18 mouse cellular contexts compared by ENCODE assay signal in the genomic region with DNA sequence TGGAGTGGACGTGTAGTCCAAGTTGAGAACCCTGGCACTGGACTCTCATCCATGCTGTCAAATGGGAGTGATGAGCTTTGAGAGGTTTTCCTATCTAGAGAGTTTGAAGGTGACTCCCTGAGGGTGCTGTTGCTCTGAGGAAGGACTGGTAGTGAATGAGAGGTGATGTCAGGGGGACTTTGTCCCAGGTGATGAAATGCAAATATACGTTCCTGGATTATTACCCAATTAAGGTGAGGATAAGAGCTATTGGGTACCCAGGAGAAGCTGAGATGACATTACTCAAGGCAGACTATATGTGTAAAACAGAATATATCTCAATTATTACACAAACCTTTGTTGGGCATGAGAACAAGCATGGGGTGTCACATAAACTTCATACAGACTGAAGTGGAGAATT.
A peak's percentile ranks its signal among the peaks of the same experiment; 100 is the strongest.
DNase-seq lines count a peak whose midpoint lies in the region; ATAC-seq and TF ChIP-seq lines count a peak whose summit lies in the region.
"Had no signal": no experiment of that assay in that cellular context is flagged by ENCODE, and none has a peak within 500 bp of the region (broad histone marks: within the 10 kb centered on the region; RNA-seq: fewer than 3 reads in every experiment).

No protein-coding gene starts in this region.

- no peak overlapping the region for H3K9ac ChIP-seq in intestine, embryonic 15.5 days
- H3K9ac ChIP-seq in intestine, postnatal 0 days (ENCODE audit: low read depth, low read length) = no peak overlapping the region
- H3K9ac ChIP-seq: embryonic facial prominence, embryonic 13.5 days; embryonic facial prominence, embryonic 15.5 days; forebrain, embryonic 13.5 days; forebrain, embryonic 15.5 days; forebrain, postnatal 0 days had no signal

- no peak overlapping the region for H3K4me2 ChIP-seq in intestine, embryonic 15.5 days (replicated peaks)
- no peak overlapping the region for H3K4me2 ChIP-seq in intestine, postnatal 0 days (replicated peaks; ENCODE audit: low read depth)
- H3K4me2 ChIP-seq: embryonic facial prominence, embryonic 13.5 days; embryonic facial prominence, embryonic 15.5 days; forebrain, embryonic 13.5 days; forebrain, embryonic 15.5 days had no signal

- H3K27me3 ChIP-seq in intestine, embryonic 15.5 days (replicated peaks) = no peaks in the 10 kb centered on the region
- H3K27me3 ChIP-seq in intestine, postnatal 0 days (replicated peaks; ENCODE audit: control insufficient read depth, insufficient read depth, low read length) = no peaks in the 10 kb centered on the region
- H3K27me3 ChIP-seq: embryonic facial prominence, embryonic 13.5 days; embryonic facial prominence, embryonic 15.5 days; forebrain, embryonic 13.5 days; forebrain, embryonic 15.5 days had no signal

- 70% methylated on average over 2 of the region's 2 CpGs for WGBS in intestine, embryonic 15.5 days
- WGBS in intestine, postnatal 0 days = 67% methylated on average over 2 of the region's 2 CpGs

- no peaks in the 10 kb centered on the region for H3K9me3 ChIP-seq in intestine, embryonic 15.5 days
- no peaks in the 10 kb centered on the region for H3K9me3 ChIP-seq in intestine, postnatal 0 days (ENCODE audit: control insufficient read depth)
- H3K9me3 ChIP-seq: embryonic facial prominence, embryonic 13.5 days; embryonic facial prominence, embryonic 15.5 days; forebrain, embryonic 13.5 days; forebrain, embryonic 15.5 days had no signal

- H3K36me3 ChIP-seq in intestine, embryonic 15.5 days = no peaks in the 10 kb centered on the region
- no peaks in the 10 kb centered on the region for H3K36me3 ChIP-seq in intestine, postnatal 0 days (ENCODE audit: control insufficient read depth, insufficient read depth)
- H3K36me3 ChIP-seq: embryonic facial prominence, embryonic 13.5 days; embryonic facial prominence, embryonic 15.5 days; forebrain, embryonic 15.5 days had no signal

- TF ChIP-seq CTCF in intestine, postnatal 0 days (IDR thresholded peaks at IDR 0.05; ENCODE audit: low read depth) = no peak
- TF ChIP-seq CTCF in layer of hippocampus, adult 2 months (conservative IDR thresholded peaks at IDR 0.05) = no peak

- peak; percentile 59 for ATAC-seq in intestine, embryonic 15.5 days
- peak; percentile 51 for ATAC-seq in intestine, postnatal 0 days
- ATAC-seq: forebrain, embryonic 13.5 days; forebrain, embryonic 15.5 days; forebrain, postnatal 0 days had no signal

- H3K4me3 ChIP-seq in intestine, embryonic 15.5 days (replicated peaks) = no peak overlapping the region
- no peak overlapping the region for H3K4me3 ChIP-seq in intestine, postnatal 0 days (ENCODE audit: low read depth, low read length)
- no peak overlapping the region for H3K4me3 ChIP-seq in layer of hippocampus, adult 2 months
- H3K4me3 ChIP-seq: embryonic facial prominence, embryonic 13.5 days; embryonic facial prominence, embryonic 15.5 days; forebrain, embryonic 13.5 days; forebrain, embryonic 15.5 days had no signal

- DNase-seq in layer of hippocampus, adult 2 months (ENCODE audit: low spot score in 2 of 2) = no peak
- no peak for DNase-seq in adipocyte (ENCODE audit: low spot score)
- no peak for DNase-seq in urinary bladder, adult 18-20 months (ENCODE audit: low spot score in 2 of 2)
- DNase-seq: adrenal gland, adult 8-10 months; adrenal gland, postnatal 14 days; adrenal gland, postnatal 36 days; cerebellum, adult 11-12 months; cerebellum, adult 2 months; cerebellum, adult 9-10 months; cerebellum, postnatal 10 days; cerebellum, postnatal 25 days; forebrain, postnatal 0 days had no signal

- no peak overlapping the region for H3K27ac ChIP-seq in intestine, embryonic 15.5 days
- no peak overlapping the region for H3K27ac ChIP-seq in intestine, postnatal 0 days (ENCODE audit: low read depth, low read length)
- no peak overlapping the region for H3K27ac ChIP-seq in layer of hippocampus, adult 2 months
- H3K27ac ChIP-seq: embryonic facial prominence, embryonic 13.5 days; embryonic facial prominence, embryonic 15.5 days; forebrain, embryonic 13.5 days; forebrain, embryonic 15.5 days had no signal

- H3K4me1 ChIP-seq in intestine, embryonic 15.5 days (replicated peaks) = no peaks in the 10 kb centered on the region
- H3K4me1 ChIP-seq in intestine, postnatal 0 days (replicated peaks; ENCODE audit: control insufficient read depth, insufficient read depth, low read length) = no peaks in the 10 kb centered on the region
- H3K4me1 ChIP-seq: embryonic facial prominence, embryonic 13.5 days; embryonic facial prominence, embryonic 15.5 days; forebrain, embryonic 13.5 days; forebrain, embryonic 15.5 days had no signal
